Mouse (Mus musculus) midbrain, embryonic 13.5 days (tissue): ENCODE data around the gene Zbtb1. TPM values are rescaled to one million over a fixed set of nuclear protein-coding genes. Genes with fewer than 3 reads are reported as not detected.

Experiments
- ATAC-seq: fragments of 200-750 bp; cut with Nextera tagmentation; 2 replicates; pipeline ENCODE4 v1.8.0; 2017; ENCODE audit warnings: mild to moderate bottlenecking, moderate TSS enrichment, moderate library complexity
- H3K27ac ChIP-seq: fragments of 300-500 bp; sonication (generic); 2 replicates; pipeline ENCODE4 v1.5.1; 2015; ENCODE audit warnings: inconsistent platforms, mild to moderate bottlenecking, moderate library complexity
- H3K27me3 ChIP-seq: fragments of 300-500 bp; sonication (generic); 2 replicates; pipeline ENCODE4 v1.6.1; 2015; ENCODE audit warnings: mild to moderate bottlenecking, inconsistent platforms
- H3K36me3 ChIP-seq: fragments of 300-500 bp; sonication (generic); 2 replicates; pipeline ENCODE4 v1.6.1; 2015; ENCODE audit warnings: mild to moderate bottlenecking, inconsistent platforms
- H3K4me1 ChIP-seq: fragments of 300-500 bp; sonication (generic); replicated peaks from 2 replicates; pipeline ENCODE4 v1.6.1; 2015; ENCODE audit warnings: inconsistent platforms
- H3K4me2 ChIP-seq: fragments of 300-500 bp; sonication (generic); replicated peaks from 2 replicates; pipeline ENCODE4 v1.6.1; 2015; ENCODE audit warnings: moderate library complexity, mild to moderate bottlenecking, inconsistent platforms
- H3K4me3 ChIP-seq: fragments of 300-500 bp; sonication (generic); replicated peaks from 2 replicates; pipeline ENCODE4 v1.5.1; 2015; ENCODE audit warnings: mild to moderate bottlenecking, inconsistent platforms
- H3K9ac ChIP-seq: fragments of 300-500 bp; sonication (generic); replicated peaks from 2 replicates; pipeline ENCODE4 v1.6.1; 2015; ENCODE audit warnings: mild to moderate bottlenecking, inconsistent platforms
- H3K9me3 ChIP-seq: fragments of 300-500 bp; sonication (generic); 2 replicates; pipeline ENCODE4 v1.6.1; 2016; ENCODE audit warnings: mild to moderate bottlenecking, inconsistent platforms
- WGBS: fragments of 180-500 bp; shearing (Covaris S2); methylation state at CpG from one replicate; pipeline ENCODE4 v1.1.7; 2015; 5-methylcytosine and 5-hydroxymethylcytosine counted together
- polyA plus RNA-seq: library from polyadenylated mRNA; unstranded; fragments of >200 nt; fragmentation: Nextera tagmentation; extraction: Ambion mirVana; gene quantifications from 2 replicates; pipeline ENCODE4 v1.2.1, GENCODE M21; 2015

The Zbtb1 gene
- polyA plus RNA-seq, 1 experiment from 2014 or later, result 4.7 TPM

GRCm38 (mm10) chr12:76392979-76393378 lies 22.9 kb downstream of the Zbtb1 start:
- ATAC-seq, result no peak
- H3K4me2 ChIP-seq, result no peak overlapping the region
- no peaks in the 10 kb centered on the region for H3K9me3 ChIP-seq
- no peak overlapping the region for H3K27ac ChIP-seq
- H3K36me3 ChIP-seq, result no peaks in the 10 kb centered on the region
- 87% methylated on average over 5 of the region's 5 CpGs for WGBS
- H3K4me3 ChIP-seq, result no peak overlapping the region
- no peak overlapping the region for H3K9ac ChIP-seq
- no peaks in the 10 kb centered on the region for H3K4me1 ChIP-seq
- no peaks in the 10 kb centered on the region for H3K27me3 ChIP-seq

DNA sequence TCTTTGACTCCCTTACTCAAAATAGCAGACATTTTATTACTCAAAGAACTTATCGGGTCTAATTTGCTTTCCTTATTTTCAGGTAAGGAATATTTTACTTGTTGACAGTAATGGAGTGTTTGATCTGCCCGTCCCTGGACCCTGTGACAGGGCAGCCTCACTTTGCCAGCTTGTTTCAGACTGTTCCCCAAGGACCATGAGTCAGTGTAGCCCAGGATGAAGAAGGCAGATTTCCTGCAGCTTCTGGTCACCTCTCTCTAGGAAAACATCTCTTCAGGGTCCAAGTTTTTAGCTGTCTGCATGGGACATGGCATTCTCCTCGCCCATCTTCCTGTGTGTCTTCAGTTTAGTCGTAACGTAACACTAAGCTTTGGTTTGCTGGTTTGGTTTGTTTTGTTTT lies 27.2 kb downstream of the Zbtb1 start:
- 85% methylated on average over 5 of the region's 5 CpGs for WGBS

GRCm38 (mm10) chr12:76401674-76402073 lies 31.6 kb downstream of the Zbtb1 start:
- Histone ChIP-seq H3K36me3 (no peaks in the 10 kb centered on the region), H3K27me3 (peaks cover 39% of the 10 kb centered on the region), H3K4me3 (no peak overlapping the region), H3K4me1 (peaks cover 27% of the 10 kb centered on the region), H3K9ac (no peak overlapping the region), H3K4me2 (no peak overlapping the region), H3K27ac (no peak overlapping the region), H3K9me3 (no peaks in the 10 kb centered on the region)
- 56% methylated on average over 3 of the region's 3 CpGs for WGBS
- ATAC-seq, result no peak

More for the DNA sequence above, 27.2 kb downstream of the Zbtb1 start:
- Histone ChIP-seq H3K4me2 (no peak overlapping the region), H3K4me3 (no peak overlapping the region), H3K9me3 (no peaks in the 10 kb centered on the region), H3K36me3 (no peaks in the 10 kb centered on the region), H3K4me1 (no peaks in the 10 kb centered on the region), H3K9ac (no peak overlapping the region), H3K27me3 (peaks cover 8% of the 10 kb centered on the region), H3K27ac (no peak overlapping the region)
- no peak for ATAC-seq

GRCm38 (mm10) chr12:76402991-76403885 lies 33.2 kb downstream of the Zbtb1 start:
- peak; percentile 87 for ATAC-seq
- peaks cover 52% of the 10 kb centered on the region for H3K27me3 ChIP-seq

DNA sequence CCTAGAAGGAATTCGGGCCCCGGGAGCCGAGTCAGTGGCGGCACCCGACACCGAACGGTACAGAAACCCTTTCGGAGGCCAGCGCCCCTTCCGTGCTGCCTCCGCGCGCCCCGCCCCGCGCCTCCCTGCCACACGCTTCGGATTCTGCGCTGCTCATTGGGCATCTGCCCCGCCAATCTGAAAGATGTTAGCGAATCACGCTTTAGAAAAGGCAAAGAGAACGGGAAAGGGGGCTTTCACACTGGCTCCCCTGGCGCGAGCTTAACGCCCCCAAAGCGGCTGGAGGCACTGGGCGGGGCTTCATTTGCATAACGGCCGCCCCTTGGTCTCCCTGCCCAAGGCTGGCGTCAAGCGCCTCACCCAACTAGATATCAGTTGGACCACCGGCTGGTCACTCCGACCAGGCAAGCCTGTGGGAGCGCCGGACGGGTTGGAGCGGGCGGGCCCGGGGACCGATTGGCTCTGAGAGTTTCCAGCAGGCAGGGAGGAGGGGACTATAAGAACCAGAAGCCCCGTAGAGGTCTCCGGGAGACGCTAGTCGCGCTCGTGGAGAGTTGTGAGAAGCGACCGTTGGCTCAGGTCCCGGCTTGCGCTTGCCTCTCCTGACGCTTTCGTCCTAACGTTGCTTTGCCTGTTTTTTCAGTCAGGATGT lies 33.9 kb downstream of the Zbtb1 start, which contains the start of gene Hspa2:
Gene Hspa2, plus strand, starts transcription at position 291 of the 652 bp plus-strand sequence.
- no peaks in the 10 kb centered on the region for H3K9me3 ChIP-seq
- ATAC-seq, result peak; percentile 98
- peak within 1 kb of the TSS; percentile 58 for H3K4me3 ChIP-seq
- no peaks in the 10 kb centered on the region for H3K36me3 ChIP-seq
- peak within 1 kb of the TSS; percentile 74 for H3K4me2 ChIP-seq
- H3K9ac ChIP-seq, result peak within 1 kb of the TSS; percentile 62
- peaks cover 27% of the 10 kb centered on the region for H3K4me1 ChIP-seq
- under 1% methylated on average over 52 of the region's 54 CpGs for WGBS
- peaks cover 59% of the 10 kb centered on the region for H3K27me3 ChIP-seq
- peak within 1 kb of the TSS; percentile 81 for H3K27ac ChIP-seq

More at GRCm38 (mm10) chr12:76402991-76403885, 33.2 kb downstream of the Zbtb1 start:
- 0% methylated on average over 54 of the region's 54 CpGs for WGBS
- no peaks in the 10 kb centered on the region for H3K9me3 ChIP-seq
- peak overlapping the region; percentile 58 for H3K4me3 ChIP-seq
- peak overlapping the region; percentile 62 for H3K9ac ChIP-seq
- no peaks in the 10 kb centered on the region for H3K36me3 ChIP-seq
- peaks cover 27% of the 10 kb centered on the region for H3K4me1 ChIP-seq
- peak overlapping the region; percentile 74 for H3K4me2 ChIP-seq
- peak overlapping the region; percentile 81 for H3K27ac ChIP-seq

GRCm38 (mm10) chr12:76404836-76405182 lies 34.7 kb downstream of the Zbtb1 start:
- Histone ChIP-seq H3K9ac (no peak overlapping the region), H3K27ac (no peak overlapping the region), H3K27me3 (peaks cover 59% of the 10 kb centered on the region), H3K9me3 (no peaks in the 10 kb centered on the region), H3K36me3 (no peaks in the 10 kb centered on the region), H3K4me1 (peaks cover 27% of the 10 kb centered on the region), H3K4me2 (peak overlapping the region; percentile 74), H3K4me3 (peak overlapping the region; percentile 58)
- WGBS, result 8% methylated on average over 20 of the region's 20 CpGs
- ATAC-seq, result no peak

DNA sequence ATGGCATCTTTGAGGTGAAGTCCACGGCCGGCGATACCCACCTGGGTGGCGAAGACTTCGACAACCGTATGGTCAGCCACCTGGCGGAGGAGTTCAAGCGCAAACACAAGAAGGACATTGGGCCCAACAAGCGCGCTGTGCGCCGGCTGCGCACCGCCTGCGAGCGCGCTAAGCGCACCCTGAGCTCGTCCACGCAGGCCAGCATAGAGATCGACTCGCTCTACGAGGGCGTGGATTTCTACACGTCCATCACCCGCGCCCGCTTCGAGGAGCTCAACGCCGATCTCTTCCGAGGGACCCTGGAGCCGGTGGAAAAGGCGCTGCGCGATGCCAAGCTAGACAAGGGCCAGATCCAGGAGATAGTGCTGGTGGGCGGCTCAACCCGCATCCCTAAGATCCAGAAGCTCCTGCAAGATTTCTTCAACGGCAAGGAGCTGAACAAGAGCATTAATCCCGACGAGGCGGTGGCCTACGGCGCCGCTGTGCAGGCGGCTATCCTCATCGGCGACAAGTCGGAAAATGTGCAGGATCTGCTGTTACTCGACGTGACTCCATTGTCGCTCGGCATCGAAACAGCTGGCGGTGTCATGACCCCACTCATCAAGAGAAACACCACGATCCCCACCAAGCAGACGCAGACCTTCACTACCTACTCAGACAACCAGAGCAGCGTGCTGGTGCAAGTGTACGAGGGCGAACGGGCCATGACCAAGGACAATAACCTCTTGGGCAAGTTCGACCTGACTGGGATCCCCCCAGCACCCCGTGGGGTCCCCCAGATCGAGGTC lies 35.3 kb downstream of the Zbtb1 start:
- H3K27me3 ChIP-seq, result peaks cover 59% of the 10 kb centered on the region
- H3K9ac ChIP-seq, result no peak overlapping the region
- 3% methylated on average over 64 of the region's 64 CpGs for WGBS
- H3K4me1 ChIP-seq, result peaks cover 27% of the 10 kb centered on the region
- H3K36me3 ChIP-seq, result no peaks in the 10 kb centered on the region
- peak overlapping the region; percentile 74 for H3K4me2 ChIP-seq
- peak overlapping the region; percentile 58 for H3K4me3 ChIP-seq
- no peak overlapping the region for H3K27ac ChIP-seq
- ATAC-seq, result no peak
- no peaks in the 10 kb centered on the region for H3K9me3 ChIP-seq

DNA sequence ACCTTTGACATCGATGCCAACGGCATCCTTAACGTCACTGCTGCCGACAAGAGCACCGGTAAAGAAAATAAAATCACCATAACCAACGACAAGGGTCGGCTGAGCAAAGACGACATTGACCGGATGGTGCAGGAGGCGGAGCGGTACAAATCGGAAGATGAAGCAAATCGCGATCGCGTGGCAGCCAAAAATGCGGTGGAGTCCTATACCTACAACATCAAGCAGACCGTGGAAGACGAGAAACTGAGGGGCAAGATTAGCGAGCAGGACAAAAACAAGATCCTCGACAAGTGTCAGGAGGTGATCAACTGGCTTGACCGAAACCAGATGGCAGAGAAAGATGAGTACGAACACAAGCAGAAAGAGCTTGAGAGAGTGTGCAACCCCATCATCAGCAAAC lies 35.9 kb downstream of the Zbtb1 start:
- H3K4me2 ChIP-seq, result peak overlapping the region; percentile 74
- no peak overlapping the region for H3K27ac ChIP-seq
- H3K9ac ChIP-seq, result no peak overlapping the region
- no peak for ATAC-seq
- H3K9me3 ChIP-seq, result no peaks in the 10 kb centered on the region
- H3K27me3 ChIP-seq, result peaks cover 59% of the 10 kb centered on the region
- WGBS, result 3% methylated on average over 23 of the region's 23 CpGs
- peak overlapping the region; percentile 58 for H3K4me3 ChIP-seq
- peaks cover 27% of the 10 kb centered on the region for H3K4me1 ChIP-seq
- H3K36me3 ChIP-seq, result no peaks in the 10 kb centered on the region

DNA sequence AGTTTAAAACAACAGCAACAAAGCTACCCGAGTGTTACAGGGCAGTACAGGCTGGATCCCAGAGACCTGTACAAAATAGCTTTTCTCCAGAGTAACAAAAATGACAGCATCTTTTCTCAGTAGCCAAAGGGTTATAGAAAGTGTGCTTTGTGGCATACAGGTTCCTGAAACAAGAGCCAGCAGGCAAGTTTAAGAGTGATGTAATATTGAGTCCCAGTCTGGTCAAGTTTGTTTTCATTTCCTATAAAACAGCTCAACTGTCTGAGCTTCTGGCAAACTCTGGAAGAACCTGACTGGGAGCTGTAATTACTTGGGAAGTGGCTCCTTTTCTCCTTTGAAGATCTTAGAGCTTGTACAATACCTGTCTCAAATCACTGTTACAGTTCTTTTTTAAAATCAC lies 37.1 kb downstream of the Zbtb1 start:
- peaks cover 53% of the 10 kb centered on the region for H3K27me3 ChIP-seq

DNA sequence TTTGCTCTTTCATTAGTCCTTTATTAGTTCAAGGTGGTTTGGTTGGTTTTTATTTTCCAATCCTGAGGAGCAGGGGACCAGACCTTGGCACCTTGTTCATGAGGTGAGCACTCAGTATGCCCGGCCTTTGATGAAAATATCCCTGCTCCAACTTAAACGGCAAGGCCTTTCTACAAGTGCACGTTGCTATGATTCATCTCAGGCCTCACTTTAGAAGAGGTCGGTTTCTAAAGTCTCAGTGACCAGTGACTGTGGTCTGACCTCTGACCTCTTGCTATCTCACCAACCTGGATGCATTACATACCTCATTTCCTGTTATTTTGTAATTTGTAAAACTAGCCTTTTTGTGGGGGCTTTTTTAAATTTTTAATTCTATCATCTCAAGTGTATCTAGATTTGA lies 39.1 kb downstream of the Zbtb1 start:
- Histone ChIP-seq H3K9me3 (no peaks in the 10 kb centered on the region), H3K36me3 (no peaks in the 10 kb centered on the region), H3K27ac (no peak overlapping the region), H3K4me2 (no peak overlapping the region), H3K4me3 (no peak overlapping the region), H3K9ac (no peak overlapping the region), H3K27me3 (peaks cover 43% of the 10 kb centered on the region), H3K4me1 (peaks cover 20% of the 10 kb centered on the region)
- WGBS, result 78% methylated on average over 4 of the region's 4 CpGs
- ATAC-seq, result no peak

More for the DNA sequence above, 37.1 kb downstream of the Zbtb1 start:
- no peak overlapping the region for H3K4me3 ChIP-seq
- no peak overlapping the region for H3K27ac ChIP-seq
- H3K4me1 ChIP-seq, result peaks cover 27% of the 10 kb centered on the region
- no peak for ATAC-seq
- no peaks in the 10 kb centered on the region for H3K9me3 ChIP-seq
- no peaks in the 10 kb centered on the region for H3K36me3 ChIP-seq
- WGBS, result 45% methylated on average over 1 of the region's 1 CpGs
- H3K4me2 ChIP-seq, result no peak overlapping the region
- H3K9ac ChIP-seq, result no peak overlapping the region

DNA sequence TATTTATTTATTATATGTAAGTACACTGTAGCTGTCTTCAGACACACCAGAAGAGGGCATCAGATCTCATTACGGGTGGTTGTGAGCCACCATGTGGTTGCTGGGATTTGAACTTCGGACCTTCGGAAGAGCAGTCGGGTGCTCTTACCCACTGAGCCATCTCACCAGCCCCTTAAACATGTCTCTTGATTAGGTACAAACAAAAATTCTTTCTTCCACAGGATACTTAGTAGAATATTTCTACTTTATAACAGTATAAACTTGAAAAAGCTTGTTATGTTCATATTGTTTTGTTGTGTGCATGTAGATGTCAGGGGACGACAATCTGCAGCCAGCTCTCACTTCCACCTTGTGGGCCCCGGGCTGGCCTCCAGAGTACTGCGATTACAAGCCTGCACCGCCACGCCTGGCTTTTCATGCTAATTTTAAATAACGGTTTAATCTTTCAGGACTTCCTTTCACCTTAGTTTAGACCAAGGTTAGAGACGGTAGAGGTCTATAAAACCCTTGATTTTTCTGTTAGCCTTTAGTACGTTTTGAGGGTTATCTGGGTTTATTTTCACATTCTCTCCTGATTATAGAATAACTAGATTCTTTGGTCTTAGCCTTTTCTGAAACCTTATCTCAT lies 45.4 kb downstream of the Zbtb1 start:
- no peak for ATAC-seq
- WGBS, result 91% methylated on average over 12 of the region's 12 CpGs

More for the DNA sequence above, 45.4 kb downstream of the Zbtb1 start:
- H3K9ac ChIP-seq, result no peak overlapping the region
- peaks cover 8% of the 10 kb centered on the region for H3K4me1 ChIP-seq
- H3K27me3 ChIP-seq, result peaks cover 13% of the 10 kb centered on the region
- 0 out of 2 replicates have a peak, but pooled peaks cover 5% of the 10 kb centered on the region for H3K9me3 ChIP-seq
- no peak overlapping the region for H3K4me3 ChIP-seq
- H3K4me2 ChIP-seq, result no peak overlapping the region
- no peak overlapping the region for H3K27ac ChIP-seq
- no peaks in the 10 kb centered on the region for H3K36me3 ChIP-seq
